Mouse (Mus musculus) left cerebral cortex, adult 18-20 months (tissue): ENCODE results near the gene Hoxc12. TPM values are rescaled to one million over a fixed set of nuclear protein-coding genes. Genes with fewer than 3 reads are reported as not detected.

Experiments
- DNase-seq, 2 experiments: peaks; one replicate each; pipeline ENCODE4 v3.0.0; 2021 to 2022; ENCODE audit warnings: low spot score in 2 of 2, mixed read lengths in 1 of 2
- microRNA-seq, 2 experiments: library from miRNA; unstranded; fragments of <30 nt; microRNA quantifications; one replicate each; pipeline ENCODE4 v1.2.0; 2021
- total RNA-seq, 2 experiments: library from RNA; stranded (reverse); gene quantifications; 2 replicates each; pipeline ENCODE4 v1.2.3; 2021

Gene Hoxc12
- total RNA-seq, 2 experiments from 2014 or later, result not detected

GRCm38 (mm10) chr15:102980352-102980751 lies 43.8 kb downstream of the Hoxc12 start:
- no peak for DNase-seq

- no peak for DNase-seq
These were observed 44.4 kb downstream of the Hoxc12 start for GRCm38 (mm10) chr15:102980912-102981311.

GRCm38 (mm10) chr15:102981379-102982288 lies 45.1 kb downstream of the Hoxc12 start:
- DNase-seq, result no peak

GRCm38 (mm10) chr15:102983716-102984115 lies 47.2 kb downstream of the Hoxc12 start:
- DNase-seq, result no peak

DNA sequence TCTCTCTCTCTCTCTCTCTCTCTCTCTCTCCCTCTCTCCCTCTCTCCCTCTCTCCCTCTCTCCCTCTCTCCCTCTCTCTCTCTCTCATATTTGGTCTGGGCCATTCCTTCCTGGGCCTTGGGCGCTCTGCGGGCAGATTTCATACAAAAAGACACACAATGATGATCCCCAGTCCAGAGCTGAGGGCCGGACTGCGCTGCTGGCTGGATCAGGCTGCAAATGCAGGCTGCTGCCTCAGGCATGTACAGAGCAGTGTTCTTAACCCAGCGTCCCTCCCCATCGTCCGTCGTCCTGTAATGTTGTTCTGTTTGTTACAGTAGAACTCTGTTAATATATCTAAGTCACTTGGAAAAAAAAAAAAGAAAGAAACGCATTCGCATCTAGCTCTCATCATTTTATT lies 48.0 kb downstream of the Hoxc12 start:
- no peak for DNase-seq

DNA sequence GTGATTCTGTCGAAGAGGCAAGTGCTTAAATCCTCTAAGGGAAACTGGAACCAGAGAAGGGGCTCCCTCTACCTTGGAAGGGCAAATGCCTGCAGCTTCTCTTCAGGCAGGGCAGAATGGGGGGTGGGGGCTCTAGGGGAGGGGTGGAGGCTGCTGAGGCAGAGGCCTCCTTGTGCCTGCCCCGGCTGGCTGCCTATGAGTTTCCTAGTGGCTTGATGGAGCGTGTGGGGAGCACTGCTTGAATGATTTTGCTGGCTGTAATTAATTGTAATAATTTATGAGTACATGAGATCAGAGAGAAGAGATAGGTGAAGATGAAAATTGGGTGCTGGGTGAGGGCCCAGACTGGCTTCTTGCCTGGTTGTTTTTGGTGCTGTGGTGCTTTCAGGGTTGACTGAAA lies 48.4 kb downstream of the Hoxc12 start:
- DNase-seq, result no peak

DNA sequence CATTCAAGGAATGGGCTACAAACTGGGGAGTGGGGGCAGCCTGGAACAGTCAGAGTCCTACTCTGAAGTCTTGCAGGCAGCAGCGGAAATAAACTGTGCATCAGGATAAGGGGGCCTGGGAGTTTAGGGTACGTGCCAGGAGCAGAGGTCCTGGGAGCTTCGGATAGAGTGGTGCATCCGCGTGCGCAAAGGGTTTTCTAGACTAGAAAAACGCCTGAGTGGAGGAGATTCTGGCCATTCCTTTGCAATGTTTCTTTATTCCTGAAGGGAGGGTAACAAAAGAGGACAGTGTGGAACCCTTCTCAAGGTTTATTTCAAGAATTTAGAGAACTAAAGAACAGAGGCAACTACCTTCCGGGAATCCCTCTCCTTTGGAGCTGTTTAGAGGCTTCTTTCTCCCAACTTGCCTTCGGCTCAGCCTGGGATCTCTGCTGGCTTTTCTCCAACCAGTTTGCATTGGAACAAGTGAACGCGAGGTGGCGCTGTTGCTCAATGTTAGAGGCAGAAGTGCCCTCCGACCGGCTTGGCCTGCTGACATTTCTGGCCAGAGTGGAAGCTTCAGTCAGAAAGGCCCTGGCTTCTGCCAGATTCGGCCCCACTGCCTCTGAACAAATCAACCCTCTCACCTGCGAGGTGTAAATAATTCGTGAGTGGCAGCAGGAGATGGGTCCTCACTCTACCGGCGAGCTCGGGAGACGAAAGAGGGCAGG lies 50.7 kb downstream of the Hoxc12 start:
- DNase-seq, result peak; percentile 82 to 93

DNA sequence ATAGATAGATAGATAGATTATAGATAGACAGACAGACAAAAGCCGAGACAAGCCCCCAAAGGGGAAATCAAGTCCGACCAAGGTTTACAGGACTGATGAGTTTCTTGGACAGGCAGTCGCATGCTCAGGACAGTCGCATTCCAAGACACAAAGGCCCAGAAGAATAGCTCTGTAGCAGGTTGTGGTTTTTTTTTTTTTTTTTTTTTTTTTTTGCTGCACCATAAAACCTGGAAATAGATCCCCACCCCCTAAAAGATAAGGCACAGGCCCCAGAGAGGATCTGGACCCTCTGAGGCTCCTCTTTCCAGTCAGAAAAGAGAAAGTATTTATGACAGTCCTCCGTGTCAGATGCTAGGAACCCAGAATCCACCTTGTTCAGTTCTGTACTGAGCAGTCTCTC lies 51.5 kb downstream of the Hoxc12 start:
- no peak for DNase-seq

Small RNA genes within 50 kb of the gene (microRNA-seq; reads per million reads assigned to microRNA genes)
- gene Mir196a-2, result 0 reads per million in 2 experiments

Other genes starting within 250 kb of the Hoxc12 start
- 10 to 100 TPM; 75.1 to 75.6 TPM for gene Calcoco1, start 214.6 kb upstream of the Hoxc12 start, total RNA-seq
- not detected for gene Hoxc13, start 15.7 kb upstream of the Hoxc12 start, total RNA-seq
- not detected for gene Hoxc11, start 17.7 kb downstream of the Hoxc12 start, total RNA-seq
- gene Hoxc10, start 30.0 kb downstream of the Hoxc12 start, total RNA-seq, result not detected
- not detected for gene Hoxc5, start 30.7 kb downstream of the Hoxc12 start, total RNA-seq
- gene Hoxc9, start 39.7 kb downstream of the Hoxc12 start, total RNA-seq, result not detected
- gene Hoxc8, start 53.9 kb downstream of the Hoxc12 start, total RNA-seq, result not detected
- not detected for gene Hoxc6, start 61.5 kb downstream of the Hoxc12 start, total RNA-seq
- not detected for gene Hoxc4, start 82.2 kb downstream of the Hoxc12 start, total RNA-seq
- gene Smug1, start 230.3 kb downstream of the Hoxc12 start, total RNA-seq, result 10 to 100 TPM; 21.8 to 22.6 TPM